Mouse (Mus musculus) Muller cell, postnatal 12 days (primary cell): Measurements from ENCODE around the gene Dnm3.

ENCODE experiments used
- DNase-seq: peaks from one replicate; pipeline ENCODE4 v3.0.0-alpha.2; 2015; ENCODE audit errors: inconsistent ontology term

Gene Dnm3

DNA sequence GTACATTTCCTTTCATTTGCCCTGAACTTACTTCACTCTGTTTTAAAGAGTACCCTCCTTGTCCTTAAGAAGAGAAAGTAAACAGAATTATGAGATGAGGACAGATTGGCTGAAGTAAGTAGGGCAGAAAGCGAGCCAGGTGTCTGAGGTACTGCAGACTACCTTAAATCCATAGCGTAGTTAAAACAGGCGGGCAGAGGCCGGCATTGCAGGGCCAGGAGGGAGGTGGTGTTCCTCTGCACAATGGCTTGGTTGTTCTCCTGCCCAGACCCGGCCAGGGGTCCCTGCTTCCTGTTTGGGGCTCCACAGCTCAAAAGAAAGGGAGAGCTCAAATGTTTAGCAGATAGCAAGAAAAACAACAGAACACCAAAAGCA, 441.4 kb downstream of the Dnm3 start:
- DNase-seq: no peak

GRCm38 (mm10) chr1:162035800-162036460, 441.9 kb downstream of the Dnm3 start:
- no peak for DNase-seq

- DNase-seq: no peak
Measured at GRCm38 (mm10) chr1:162023681-162024270, 454.1 kb downstream of the Dnm3 start.

DNA sequence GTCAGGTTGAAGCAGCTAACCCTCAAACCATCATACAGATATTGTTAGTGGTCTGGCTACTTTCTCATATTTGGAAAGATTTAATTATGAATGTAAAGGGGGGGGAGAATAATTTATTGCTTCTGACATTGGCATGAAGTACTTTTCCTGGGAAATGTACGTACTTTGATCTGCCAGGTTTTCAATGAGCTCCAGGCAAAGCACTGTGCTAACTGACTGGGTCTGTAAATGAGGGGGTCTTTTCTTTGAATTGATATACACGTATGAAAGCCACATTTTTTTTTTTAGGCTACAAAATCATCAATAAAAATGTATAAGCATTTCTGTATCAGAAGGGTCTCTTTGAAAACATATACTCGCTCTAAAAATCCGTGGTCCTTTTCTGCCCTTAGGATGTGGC, 457.1 kb downstream of the Dnm3 start:
- DNase-seq: no peak

GRCm38 (mm10) chr1:162020303-162020731, 457.5 kb downstream of the Dnm3 start:
- no peak for DNase-seq

DNA sequence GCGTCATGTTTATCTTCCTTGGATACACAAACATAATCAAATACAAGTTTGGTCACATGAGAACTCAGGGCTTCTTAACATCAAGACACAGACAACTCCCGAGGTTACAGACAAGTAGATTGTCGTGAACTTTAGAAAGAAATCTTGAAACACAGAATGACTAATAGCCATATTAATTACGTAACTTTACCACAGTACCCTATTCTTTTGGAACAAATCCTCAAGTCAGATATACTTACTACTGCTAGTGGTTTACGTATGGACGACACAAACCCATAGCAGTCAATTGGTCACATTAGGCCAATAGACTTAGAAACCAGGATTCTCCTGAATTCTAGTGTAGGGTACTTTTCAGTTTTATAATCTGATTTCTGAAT, 459.2 kb downstream of the Dnm3 start:
- DNase-seq: no peak

DNA sequence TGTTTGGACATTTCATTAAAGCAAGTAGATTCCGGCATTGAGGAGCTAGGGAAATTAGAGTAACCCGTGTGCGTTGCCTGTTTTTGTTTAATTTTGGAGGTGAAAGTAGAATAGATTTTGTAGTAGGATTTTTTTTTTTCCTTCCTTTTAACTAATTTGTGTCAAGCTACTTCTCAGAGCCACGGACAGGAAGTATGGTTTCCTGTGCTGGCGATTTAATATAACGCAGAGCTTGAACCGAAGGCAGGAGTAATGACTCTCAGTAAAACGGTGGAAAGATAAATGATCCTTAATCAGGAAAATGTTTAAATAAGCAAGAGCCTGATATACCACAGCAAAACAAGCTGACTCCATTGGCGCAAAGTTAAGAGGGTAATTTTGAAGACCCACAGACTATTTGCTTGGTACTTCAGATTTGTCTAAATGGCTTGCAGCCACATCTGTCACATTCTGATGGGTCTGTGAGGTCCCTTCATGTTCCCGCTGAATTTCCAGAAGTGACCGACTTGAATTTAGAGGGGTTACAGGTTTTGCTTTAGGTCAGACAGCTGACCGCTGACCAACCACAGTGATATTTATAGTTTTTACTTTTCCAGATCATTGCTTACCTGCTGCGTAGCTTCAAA, 459.7 kb downstream of the Dnm3 start:
- DNase-seq: no peak

- DNase-seq: no peak
Measured at GRCm38 (mm10) chr1:162016982-162017381, 460.9 kb downstream of the Dnm3 start.

- no peak for DNase-seq
Measured at GRCm38 (mm10) chr1:162015247-162015862, 462.5 kb downstream of the Dnm3 start.

DNA sequence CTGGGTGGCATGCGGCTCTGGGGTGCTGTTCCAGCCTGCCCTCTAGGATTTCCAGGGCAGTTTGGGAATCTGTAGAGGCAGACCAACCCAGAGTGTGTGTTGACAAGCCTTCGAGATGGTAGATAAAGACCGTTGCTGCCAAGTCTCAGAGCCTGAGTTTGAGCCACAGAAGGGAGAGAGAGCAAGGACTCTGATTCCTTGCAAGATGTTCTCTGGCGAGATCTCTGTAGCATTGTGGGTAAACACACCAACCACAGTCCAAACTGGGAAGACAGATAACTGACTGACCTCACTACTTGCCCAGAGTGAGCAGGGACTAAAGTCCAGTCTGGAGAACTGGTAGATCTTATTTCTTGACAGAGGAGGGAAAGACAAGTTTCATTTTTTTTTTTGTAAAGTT, 464.3 kb downstream of the Dnm3 start:
- no peak for DNase-seq

GRCm38 (mm10) chr1:162011523-162012245, 466.1 kb downstream of the Dnm3 start:
- DNase-seq: no peak

- no peak for DNase-seq
Measured at GRCm38 (mm10) chr1:162009086-162009485, 468.7 kb downstream of the Dnm3 start.

DNA sequence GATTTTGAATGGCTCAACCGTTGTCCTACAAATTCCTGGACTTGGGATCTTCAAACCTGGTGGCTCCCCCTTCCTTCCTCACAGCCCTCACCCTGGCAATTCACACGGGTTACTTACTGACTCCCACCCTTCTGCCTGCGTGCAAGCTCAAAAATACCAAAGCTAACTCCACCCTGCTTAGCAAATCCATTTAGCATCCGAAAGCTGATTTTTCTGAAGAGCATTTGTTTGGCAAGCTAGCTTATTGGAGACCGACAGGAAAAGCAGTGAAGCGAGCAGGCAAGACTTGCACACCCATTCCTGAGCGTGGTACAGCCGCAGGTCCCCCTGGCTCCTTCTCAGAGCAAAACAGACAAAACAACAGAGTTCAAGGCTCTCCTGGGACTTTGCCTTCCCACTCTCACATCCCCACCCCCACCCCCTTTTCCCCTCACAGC, 469.2 kb downstream of the Dnm3 start:
- no peak for DNase-seq

DNA sequence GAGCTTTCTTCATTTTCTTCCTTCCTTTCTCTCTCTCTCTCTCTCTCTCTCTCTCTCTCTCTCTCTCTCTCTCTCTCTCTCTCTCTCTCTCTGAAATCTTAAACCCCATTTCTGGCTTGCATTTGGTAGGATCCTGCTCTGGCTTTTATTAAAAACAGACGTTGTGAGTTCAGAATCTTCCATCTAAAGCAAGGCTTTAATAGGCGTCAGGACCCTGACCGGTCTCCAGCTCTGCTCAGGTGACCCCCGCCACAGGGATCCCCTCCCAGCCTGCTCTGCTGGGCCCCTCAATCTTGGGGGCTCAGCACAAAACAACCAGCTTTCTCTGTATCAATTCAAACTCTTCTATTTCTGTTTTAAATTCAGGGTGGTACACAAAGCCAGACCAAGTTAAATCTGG, 469.6 kb downstream of the Dnm3 start:
- DNase-seq: no peak

DNA sequence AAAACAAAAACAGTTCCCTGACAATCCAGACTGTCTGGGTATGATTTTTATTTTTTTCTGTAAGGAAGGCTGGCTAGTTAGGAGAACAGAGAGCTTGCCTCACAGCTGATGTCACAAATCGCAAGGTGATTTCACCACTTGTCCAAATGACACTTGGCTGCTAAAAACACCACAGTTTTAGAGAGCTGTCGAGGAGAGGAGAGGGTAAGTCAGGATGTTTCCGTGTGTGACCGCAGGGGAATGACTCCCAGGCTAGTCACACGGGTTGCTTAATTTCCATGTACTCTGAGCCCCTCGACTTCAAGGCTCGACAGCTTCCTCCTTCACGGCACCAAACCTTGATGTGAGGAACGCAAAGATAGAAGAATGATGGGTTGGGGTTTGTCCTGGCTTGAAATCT, 471.7 kb downstream of the Dnm3 start:
- no peak for DNase-seq

DNA sequence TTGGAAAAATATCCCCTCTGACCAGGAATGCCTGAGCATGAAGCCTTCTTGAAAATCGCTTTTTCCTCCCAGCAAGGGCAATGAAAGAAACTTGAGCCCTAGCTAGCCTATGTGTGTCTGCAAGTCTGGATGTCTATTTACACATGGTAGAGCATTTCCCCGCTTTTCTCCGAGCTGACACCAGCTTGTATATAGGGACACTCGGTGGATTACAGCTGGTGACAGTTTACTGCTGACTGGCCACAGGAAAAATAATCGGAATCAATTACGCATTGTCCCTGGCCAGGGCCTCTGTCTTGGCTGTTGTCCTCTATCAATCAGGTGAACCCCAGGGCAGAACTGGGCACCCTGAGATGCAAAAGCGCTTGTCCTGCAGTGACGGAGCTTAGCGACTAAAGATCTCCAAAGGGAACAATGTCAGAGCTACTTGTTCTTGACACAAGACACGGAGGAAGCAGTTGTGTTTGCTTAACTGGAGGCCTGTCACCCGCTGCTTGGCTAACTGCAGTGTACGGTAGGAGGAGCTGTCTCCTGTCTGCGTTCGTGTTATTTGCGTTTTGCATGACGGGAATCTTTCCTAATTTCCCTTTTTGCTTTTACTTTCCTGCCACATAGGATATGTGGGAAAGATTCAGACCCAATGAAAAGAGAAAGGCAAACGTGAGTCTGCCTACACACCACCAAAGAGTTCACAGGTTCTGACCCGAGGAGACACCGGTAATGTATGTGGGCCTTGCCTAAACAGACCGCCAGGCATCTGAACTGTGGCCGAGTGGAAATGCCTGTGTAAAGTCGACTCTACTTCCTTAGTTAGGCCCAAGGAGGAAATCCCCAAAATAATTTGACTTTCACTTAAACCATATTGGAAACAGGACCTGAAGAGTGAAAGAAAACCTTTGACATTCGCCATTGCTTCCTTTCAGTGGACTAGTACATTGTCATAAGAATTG, 472.7 kb downstream of the Dnm3 start:
- no peak for DNase-seq

GRCm38 (mm10) chr1:162004518-162004780, 473.4 kb downstream of the Dnm3 start:
- DNase-seq: no peak

GRCm38 (mm10) chr1:162003729-162004517, 473.9 kb downstream of the Dnm3 start:
- DNase-seq: peak; percentile 97

DNA sequence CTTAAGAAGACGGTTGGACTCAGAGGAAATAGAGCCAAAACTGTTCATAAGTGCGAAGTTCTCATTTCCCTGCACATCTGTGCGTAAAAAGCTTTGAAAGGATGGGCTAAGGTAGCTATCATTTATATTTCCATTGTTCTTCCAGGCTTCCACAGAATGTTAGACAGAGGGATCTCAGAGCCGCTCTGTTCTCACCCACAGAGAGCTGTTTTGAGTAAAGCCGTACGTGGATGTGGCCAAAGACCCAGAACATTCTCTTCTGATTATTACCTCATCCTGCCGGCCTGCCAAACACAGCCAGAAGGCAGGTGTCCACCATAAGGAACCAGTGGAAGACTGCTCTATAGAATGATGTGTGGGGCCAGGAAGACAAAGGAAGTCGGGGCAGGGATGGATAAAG, 476.5 kb downstream of the Dnm3 start:
- DNase-seq: no peak

DNA sequence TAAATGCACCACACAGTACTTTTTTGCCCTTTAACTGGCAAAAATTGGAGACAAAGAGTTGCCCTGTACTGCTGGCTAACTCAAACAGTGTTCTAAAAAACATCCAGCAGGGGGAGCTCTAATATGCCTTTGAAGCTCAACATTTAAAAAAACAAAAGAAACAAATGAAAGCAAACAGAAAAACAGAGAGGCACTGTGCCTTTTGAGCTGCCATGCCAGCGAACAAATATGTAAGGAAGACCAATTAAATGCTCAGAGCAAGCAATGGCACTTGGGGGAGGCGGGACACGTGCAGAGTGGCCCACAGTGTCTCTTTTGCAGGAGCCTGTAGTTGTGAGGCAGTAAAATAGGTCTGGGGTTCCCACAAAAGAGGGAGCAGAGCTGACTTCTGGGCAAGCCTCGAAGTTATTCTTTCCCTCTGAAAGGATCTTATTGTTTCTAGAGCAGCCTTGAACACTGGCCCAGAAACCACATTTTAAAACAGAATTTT, 477.9 kb downstream of the Dnm3 start:
- peak; percentile 95 for DNase-seq
